Mouse (Mus musculus): Measurements from ENCODE around the gene Usp37. TPM values are rescaled to one million over a fixed set of nuclear protein-coding genes. Genes with fewer than 3 reads are reported as not detected.
"Not testable (repeated sequence)": the region's sequence is repeated elsewhere in the genome, so short reads cannot be mapped to it uniquely, and the experiment has no call there.

Usp37 gene
- polyA plus RNA-seq, 1 experiment from 2014 or later: 8.3 TPM

DNA sequence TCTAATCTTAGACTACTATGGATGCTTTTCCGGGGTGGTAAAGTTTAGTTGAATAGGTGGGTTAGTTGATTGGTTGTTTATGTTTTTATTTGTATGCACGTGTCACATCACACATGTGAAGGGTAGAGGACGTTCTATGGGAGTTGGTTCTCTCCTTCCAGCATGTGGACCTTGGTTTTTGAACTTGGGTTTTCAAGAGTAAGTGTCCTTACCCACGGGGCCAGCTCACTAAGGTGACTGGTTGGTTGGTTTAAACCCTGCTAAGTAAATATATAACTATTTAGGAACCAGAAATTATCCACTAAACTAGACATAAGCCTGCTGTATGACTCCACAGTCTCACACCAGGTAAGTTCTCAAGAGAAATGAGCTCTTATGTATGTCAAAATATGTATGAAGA lies 19.3 kb downstream of the Usp37 start:
- no peak for TF ChIP-seq EP300 (optimal IDR thresholded peaks at IDR 0.05)
- no peak for TF ChIP-seq CTCF (IDR thresholded peaks at IDR 0.05; ENCODE audit: low read depth)
- no peaks in the 10 kb centered on the region for H3K4me1 ChIP-seq (replicated peaks; ENCODE audit: control insufficient read depth, insufficient read depth)
- H3K9ac ChIP-seq (ENCODE audit: low read length): no peak overlapping the region
- ATAC-seq (ENCODE audit: low FRiP score, low TSS enrichment) (no peak), DNase-seq (ENCODE audit: low spot score) (no peak)
- no peaks in the 10 kb centered on the region for H3K27me3 ChIP-seq (ENCODE audit: control insufficient read depth, insufficient read depth, low read length)
- peaks cover 39% of the 10 kb centered on the region; the same call in 1 of the 2 replicates for H3K36me3 ChIP-seq (ENCODE audit: control insufficient read depth, insufficient read depth, low read length)
- no peak overlapping the region for H3K4me2 ChIP-seq (replicated peaks; ENCODE audit: low read depth)
- H3K9me3 ChIP-seq (ENCODE audit: control insufficient read depth, low read length): no peaks in the 10 kb centered on the region
- WGBS: 90% methylated on average over 4 of the region's 4 CpGs
- no peak overlapping the region for H3K4me3 ChIP-seq (ENCODE audit: low read depth, low read length)
- H3K27ac ChIP-seq (replicated peaks): no peak overlapping the region

GRCm38 (mm10) chr1:74519875-74520274 lies 24.2 kb downstream of the Usp37 start:
- H3K4me2 ChIP-seq (replicated peaks; ENCODE audit: low read depth): no peak overlapping the region
- ATAC-seq (ENCODE audit: low FRiP score, low TSS enrichment): no peak
- DNase-seq (ENCODE audit: low spot score): no peak
- no peaks in the 10 kb centered on the region for H3K9me3 ChIP-seq (ENCODE audit: control insufficient read depth, low read length)
- no peaks in the 10 kb centered on the region for H3K27me3 ChIP-seq (ENCODE audit: control insufficient read depth, insufficient read depth, low read length)
- H3K36me3 ChIP-seq (ENCODE audit: control insufficient read depth, insufficient read depth, low read length): peaks cover 25% of the 10 kb centered on the region; the same call in 1 of the 2 replicates
- no peak overlapping the region for H3K9ac ChIP-seq (ENCODE audit: low read length)
- no peaks in the 10 kb centered on the region for H3K4me1 ChIP-seq (replicated peaks; ENCODE audit: control insufficient read depth, insufficient read depth)
- H3K27ac ChIP-seq (replicated peaks): no peak overlapping the region
- no peak overlapping the region for H3K4me3 ChIP-seq (ENCODE audit: low read depth, low read length)
- TF ChIP-seq EP300 (optimal IDR thresholded peaks at IDR 0.05): no peak
- TF ChIP-seq CTCF (IDR thresholded peaks at IDR 0.05; ENCODE audit: low read depth): no peak

DNA sequence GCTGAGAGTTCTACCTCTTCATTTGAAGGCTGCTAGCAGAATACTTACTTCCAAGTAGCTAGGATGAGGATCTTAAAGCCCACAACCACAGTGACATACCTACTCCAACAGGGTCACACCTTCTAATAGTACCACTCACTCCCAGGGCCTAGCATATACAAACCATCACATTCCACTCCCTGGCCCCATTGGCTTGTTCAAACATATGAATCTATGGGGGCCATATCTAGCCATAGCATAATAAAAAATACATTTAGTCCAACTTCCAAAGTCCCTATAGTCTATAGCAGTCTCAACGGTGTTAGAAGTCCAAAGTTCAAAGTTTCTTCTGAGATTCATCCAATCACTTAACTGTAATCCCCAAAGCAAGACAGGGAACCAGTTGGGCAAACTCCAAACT lies 31.1 kb downstream of the Usp37 start:
- WGBS: 91% methylated on average over 1 of the region's 1 CpGs

GRCm38 (mm10) chr1:74511306-74511705 lies 32.8 kb downstream of the Usp37 start:
- Histone ChIP-seq H3K4me1 (replicated peaks; ENCODE audit: control insufficient read depth, insufficient read depth) (peaks cover 6% of the 10 kb centered on the region; the same call in 1 of the 2 replicates), H3K4me2 (replicated peaks; ENCODE audit: low read depth) (no peak overlapping the region), H3K27me3 (ENCODE audit: control insufficient read depth, insufficient read depth, low read length) (no peaks in the 10 kb centered on the region), H3K4me3 (ENCODE audit: low read depth, low read length) (no peak overlapping the region), H3K27ac (replicated peaks) (no peak overlapping the region), H3K9ac (ENCODE audit: low read length) (no peak overlapping the region), H3K9me3 (ENCODE audit: control insufficient read depth, low read length) (no peaks in the 10 kb centered on the region), H3K36me3 (ENCODE audit: control insufficient read depth, insufficient read depth, low read length) (no peaks in the 10 kb centered on the region)
- no peak for TF ChIP-seq CTCF (IDR thresholded peaks at IDR 0.05; ENCODE audit: low read depth)
- no peak for TF ChIP-seq EP300 (optimal IDR thresholded peaks at IDR 0.05)
- ATAC-seq (ENCODE audit: low FRiP score, low TSS enrichment): no peak
- DNase-seq (ENCODE audit: low spot score): no peak
- WGBS: 90% methylated on average over 5 of the region's 5 CpGs

More for the DNA sequence above, 31.1 kb downstream of the Usp37 start:
- H3K9me3 ChIP-seq (ENCODE audit: control insufficient read depth, low read length); H3K27me3 ChIP-seq (ENCODE audit: control insufficient read depth, insufficient read depth, low read length); H3K4me1 ChIP-seq (replicated peaks; ENCODE audit: control insufficient read depth, insufficient read depth); DNase-seq (ENCODE audit: low spot score); H3K9ac ChIP-seq (ENCODE audit: low read length); H3K4me2 ChIP-seq (replicated peaks; ENCODE audit: low read depth); H3K27ac ChIP-seq (replicated peaks); ATAC-seq (ENCODE audit: low FRiP score, low TSS enrichment); H3K4me3 ChIP-seq (ENCODE audit: low read depth, low read length); H3K36me3 ChIP-seq (ENCODE audit: control insufficient read depth, insufficient read depth, low read length): not testable (repeated sequence)

- H3K9ac ChIP-seq (ENCODE audit: low read length): no peak overlapping the region
- no peak overlapping the region for H3K4me3 ChIP-seq (ENCODE audit: low read depth, low read length)
- peak overlapping the region; percentile 86; the same call in 1 of the 2 replicates for H3K4me2 ChIP-seq (replicated peaks; ENCODE audit: low read depth)
- no peaks in the 10 kb centered on the region for H3K27me3 ChIP-seq (ENCODE audit: control insufficient read depth, insufficient read depth, low read length)
- peaks cover 6% of the 10 kb centered on the region; the same call in 1 of the 2 replicates for H3K4me1 ChIP-seq (replicated peaks; ENCODE audit: control insufficient read depth, insufficient read depth)
- 92% methylated on average over 2 of the region's 2 CpGs for WGBS
- H3K9me3 ChIP-seq (ENCODE audit: control insufficient read depth, low read length): no peaks in the 10 kb centered on the region
- ATAC-seq (ENCODE audit: low FRiP score, low TSS enrichment): no peak
- no peak for DNase-seq (ENCODE audit: low spot score)
- no peak for TF ChIP-seq EP300 (optimal IDR thresholded peaks at IDR 0.05)
- no peak for TF ChIP-seq CTCF (IDR thresholded peaks at IDR 0.05; ENCODE audit: low read depth)
- H3K27ac ChIP-seq (replicated peaks): no peak overlapping the region
- H3K36me3 ChIP-seq (ENCODE audit: control insufficient read depth, insufficient read depth, low read length): no peaks in the 10 kb centered on the region
Observed at GRCm38 (mm10) chr1:74507780-74508179, 36.3 kb downstream of the Usp37 start.

DNA sequence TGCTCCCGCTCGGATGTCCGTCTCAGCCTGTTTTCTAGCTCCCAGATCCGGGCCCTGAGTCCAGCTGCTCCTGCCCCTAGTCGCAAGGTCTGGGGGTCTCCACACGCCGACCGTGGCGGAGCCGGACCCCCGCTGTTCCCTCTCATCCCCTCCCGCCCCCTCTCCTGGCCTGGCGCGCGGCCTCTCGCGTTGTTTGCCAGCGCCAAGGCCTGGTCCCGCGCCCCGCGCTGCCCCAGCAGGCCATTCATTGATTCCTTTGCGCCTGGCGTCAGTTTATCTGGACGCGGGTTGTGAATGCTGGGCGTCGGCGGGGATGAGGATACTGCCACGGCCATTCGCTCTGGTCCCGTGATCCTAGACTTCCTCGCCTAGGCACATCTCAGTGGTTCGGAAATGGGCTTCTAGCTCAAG lies 37.6 kb downstream of the Usp37 start:
- peak overlapping the region; percentile 95 for H3K27ac ChIP-seq (replicated peaks)
- 0% methylated on average over 34 of the region's 34 CpGs for WGBS
- peak; percentile 76 for DNase-seq (ENCODE audit: low spot score)
- no peak for TF ChIP-seq CTCF (IDR thresholded peaks at IDR 0.05; ENCODE audit: low read depth)
- no peak for TF ChIP-seq EP300 (optimal IDR thresholded peaks at IDR 0.05)
- H3K9me3 ChIP-seq (ENCODE audit: control insufficient read depth, low read length): no peaks in the 10 kb centered on the region
- H3K9ac ChIP-seq (ENCODE audit: low read length): peak overlapping the region; percentile 88
- ATAC-seq (ENCODE audit: low FRiP score, low TSS enrichment): peak; percentile 51
- H3K4me1 ChIP-seq (replicated peaks; ENCODE audit: control insufficient read depth, insufficient read depth): peaks cover 6% of the 10 kb centered on the region; the same call in 1 of the 2 replicates
- no peaks in the 10 kb centered on the region for H3K36me3 ChIP-seq (ENCODE audit: control insufficient read depth, insufficient read depth, low read length)
- H3K4me3 ChIP-seq (ENCODE audit: low read depth, low read length): peak overlapping the region; percentile 80
- H3K27me3 ChIP-seq (ENCODE audit: control insufficient read depth, insufficient read depth, low read length): no peaks in the 10 kb centered on the region
- H3K4me2 ChIP-seq (replicated peaks; ENCODE audit: low read depth): peak overlapping the region; percentile 86

Measured in stomach, postnatal 0 days (tissue).